Mouse (Mus musculus) heart, embryonic 12.5 days (tissue): ENCODE results near the gene Cfap97d2. TPM values are rescaled to one million over a fixed set of nuclear protein-coding genes. Genes with fewer than 3 reads are reported as not detected.
A peak's percentile ranks its signal among the peaks of the same experiment; 100 is the strongest.

Experiments used
- ATAC-seq: fragments of 200-750 bp; cut with Nextera tagmentation; 2 replicates; pipeline ENCODE4 v1.8.0; 2017; ENCODE audit warnings: moderate TSS enrichment, moderate library complexity; ENCODE audit not compliant: insufficient number of reproducible peaks, low FRiP score
- H3K27ac ChIP-seq: fragments of 300-500 bp; sonication (generic); 2 replicates; pipeline ENCODE4 v1.5.1; 2016; ENCODE audit warnings: mild to moderate bottlenecking, moderate library complexity; ENCODE audit not compliant: poor library complexity, severe bottlenecking
- H3K27me3 ChIP-seq: fragments of 300-500 bp; sonication (generic); replicated peaks from 2 replicates; pipeline ENCODE4 v1.6.1; 2016; ENCODE audit warnings: mild to moderate bottlenecking, moderate library complexity
- H3K36me3 ChIP-seq: fragments of 300-500 bp; sonication (generic); 2 replicates; pipeline ENCODE4 v1.6.1; 2016; ENCODE audit warnings: mild to moderate bottlenecking, moderate library complexity
- H3K4me1 ChIP-seq: fragments of 300-500 bp; sonication (generic); replicated peaks from 2 replicates; pipeline ENCODE4 v1.6.1; 2016; ENCODE audit warnings: mild to moderate bottlenecking
- H3K4me2 ChIP-seq: fragments of 300-500 bp; sonication (generic); 2 replicates; pipeline ENCODE4 v1.6.1; 2016; ENCODE audit warnings: mild to moderate bottlenecking, moderate library complexity
- H3K4me3 ChIP-seq: fragments of 300-500 bp; sonication (generic); 2 replicates; pipeline ENCODE4 v1.5.1; 2016; ENCODE audit warnings: mild to moderate bottlenecking
- H3K9ac ChIP-seq: fragments of 300-500 bp; sonication (generic); 2 replicates; pipeline ENCODE4 v1.6.1; 2016; ENCODE audit warnings: mild to moderate bottlenecking, moderate library complexity
- H3K9me3 ChIP-seq: fragments of 300-500 bp; sonication (generic); replicated peaks from 2 replicates; pipeline ENCODE4 v1.6.1; 2016; ENCODE audit warnings: mild to moderate bottlenecking, moderate library complexity
- WGBS: fragments of 180-500 bp; shearing (Covaris S2); methylation state at CpG from one replicate; pipeline ENCODE4 v1.1.7; 2016; 5-methylcytosine and 5-hydroxymethylcytosine counted together
- polyA plus RNA-seq: library from polyadenylated mRNA; unstranded; fragments of >200 nt; fragmentation: Nextera tagmentation; extraction: Ambion mirVana; gene quantifications from 2 replicates; pipeline ENCODE4 v1.2.1, GENCODE M21; 2016

The Cfap97d2 gene
- polyA plus RNA-seq: 0.26 TPM in 1 of 2 replicates, not detected in the other

- Histone ChIP-seq H3K27me3 (no peaks in the 10 kb centered on the region), H3K9ac (0 out of 2 replicates have a peak within 1 kb of the TSS, but pooled peaks have one; percentile 10), H3K4me1 (peaks cover 26% of the 10 kb centered on the region), H3K36me3 (no peaks in the 10 kb centered on the region), H3K9me3 (no peaks in the 10 kb centered on the region), H3K4me3 (no peak within 1 kb of the TSS), H3K27ac (no peak within 1 kb of the TSS), H3K4me2 (no peak within 1 kb of the TSS)
- ATAC-seq: peak; percentile 71; the same call in 1 of the 2 replicates
- WGBS: 22% methylated on average over 5 of the region's 5 CpGs
Observed at GRCm38 (mm10) chr8:13705668-13706067, at the start of gene Cfap97d2. Gene Cfap97d2, plus strand, starts transcription at chr8:13705889.

GRCm38 (mm10) chr8:13657479-13657878, 48.2 kb upstream of the Cfap97d2 start:
- no peak overlapping the region for H3K9ac ChIP-seq
- H3K9me3 ChIP-seq: no peaks in the 10 kb centered on the region
- no peak overlapping the region for H3K4me3 ChIP-seq
- H3K4me1 ChIP-seq: peaks cover 42% of the 10 kb centered on the region
- H3K36me3 ChIP-seq: no peaks in the 10 kb centered on the region
- peak overlapping the region; percentile 44 for H3K27ac ChIP-seq
- no peak for ATAC-seq
- H3K4me2 ChIP-seq: no peak overlapping the region
- WGBS: 55% methylated on average over 12 of the region's 12 CpGs
- no peaks in the 10 kb centered on the region for H3K27me3 ChIP-seq

DNA sequence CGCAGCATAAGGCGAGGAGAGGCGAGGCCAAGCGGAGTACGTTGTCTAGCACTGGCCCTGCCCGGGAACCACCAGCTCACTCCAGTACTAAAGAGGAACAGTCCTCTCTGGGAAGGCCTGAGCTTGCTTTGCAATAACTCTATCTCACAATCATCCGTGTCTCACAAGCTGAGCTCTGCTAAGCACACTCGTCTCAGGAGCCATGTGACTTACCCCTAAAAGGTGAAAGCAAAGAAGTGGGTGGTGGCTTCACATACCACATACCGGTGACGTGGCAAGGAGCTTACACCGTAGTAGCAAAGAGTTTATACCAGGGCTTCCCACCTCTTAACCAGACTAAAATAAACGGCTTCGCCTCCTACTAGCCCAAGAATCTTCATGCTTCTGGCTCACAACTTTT, 45.4 kb upstream of the Cfap97d2 start:
- Histone ChIP-seq H3K4me2 (no peak overlapping the region), H3K4me3 (no peak overlapping the region), H3K27me3 (no peaks in the 10 kb centered on the region), H3K36me3 (no peaks in the 10 kb centered on the region), H3K9ac (no peak overlapping the region), H3K9me3 (no peaks in the 10 kb centered on the region), H3K27ac (0 out of 2 replicates have a peak overlapping the region, but pooled peaks have one; percentile 11), H3K4me1 (peaks cover 48% of the 10 kb centered on the region)
- no peak for ATAC-seq
- WGBS: 69% methylated on average over 13 of the region's 13 CpGs

GRCm38 (mm10) chr8:13664711-13665210, 40.9 kb upstream of the Cfap97d2 start:
- no peak for ATAC-seq
- 0 out of 2 replicates have a peak overlapping the region, but pooled peaks have one; percentile 68 for H3K27ac ChIP-seq
- peaks cover 73% of the 10 kb centered on the region for H3K4me1 ChIP-seq
- H3K4me2 ChIP-seq: no peak overlapping the region
- H3K36me3 ChIP-seq: no peaks in the 10 kb centered on the region
- no peaks in the 10 kb centered on the region for H3K27me3 ChIP-seq
- H3K9me3 ChIP-seq: no peaks in the 10 kb centered on the region
- no peak overlapping the region for H3K4me3 ChIP-seq
- WGBS: 79% methylated on average over 6 of the region's 6 CpGs
- peak overlapping the region; percentile 34; the same call in 1 of the 2 replicates for H3K9ac ChIP-seq

GRCm38 (mm10) chr8:13665538-13665937, 40.2 kb upstream of the Cfap97d2 start:
- H3K4me3 ChIP-seq: no peak overlapping the region
- WGBS: 71% methylated on average over 4 of the region's 4 CpGs
- peak overlapping the region; percentile 6; the same call in 1 of the 2 replicates for H3K4me2 ChIP-seq
- peak overlapping the region; percentile 68 for H3K27ac ChIP-seq
- no peaks in the 10 kb centered on the region for H3K36me3 ChIP-seq
- H3K9ac ChIP-seq: 0 out of 2 replicates have a peak overlapping the region, but pooled peaks have one; percentile 32
- no peaks in the 10 kb centered on the region for H3K27me3 ChIP-seq
- no peak for ATAC-seq
- H3K4me1 ChIP-seq: peaks cover 75% of the 10 kb centered on the region
- no peaks in the 10 kb centered on the region for H3K9me3 ChIP-seq

DNA sequence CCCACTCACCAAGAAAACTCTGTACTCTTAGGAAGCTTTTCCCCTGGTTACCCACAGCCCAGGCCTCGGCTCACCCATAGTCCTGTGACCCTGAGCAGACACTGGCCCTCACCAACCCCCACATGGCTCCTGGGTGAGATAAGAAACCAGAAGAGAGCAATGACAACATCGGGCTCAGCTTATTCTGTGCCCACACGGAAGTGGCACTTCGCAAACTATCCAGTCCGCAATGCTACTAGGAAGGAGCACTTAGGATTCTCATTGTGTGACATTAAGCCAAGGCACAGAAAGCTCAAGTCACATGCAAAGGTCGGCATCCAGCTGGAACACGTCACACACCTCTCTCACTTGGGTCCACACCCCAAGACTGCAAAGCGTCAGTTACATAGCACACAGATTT, 39.7 kb upstream of the Cfap97d2 start:
- Histone ChIP-seq H3K9ac (0 out of 2 replicates have a peak overlapping the region, but pooled peaks have one; percentile 32), H3K4me1 (peaks cover 79% of the 10 kb centered on the region), H3K4me3 (no peak overlapping the region), H3K36me3 (no peaks in the 10 kb centered on the region), H3K27ac (peak overlapping the region; percentile 68), H3K4me2 (peak overlapping the region; percentile 6; the same call in 1 of the 2 replicates), H3K27me3 (no peaks in the 10 kb centered on the region), H3K9me3 (no peaks in the 10 kb centered on the region)
- WGBS: 22% methylated on average over 8 of the region's 8 CpGs
- ATAC-seq: no peak

GRCm38 (mm10) chr8:13667917-13668316, 37.8 kb upstream of the Cfap97d2 start:
- Histone ChIP-seq H3K4me2 (no peak overlapping the region; the same call in 1 of the 2 replicates), H3K4me1 (peaks cover 97% of the 10 kb centered on the region), H3K9me3 (no peaks in the 10 kb centered on the region), H3K4me3 (no peak overlapping the region), H3K36me3 (no peaks in the 10 kb centered on the region), H3K27me3 (no peaks in the 10 kb centered on the region), H3K9ac (no peak overlapping the region), H3K27ac (peak overlapping the region; percentile 83)
- no peak for ATAC-seq
- WGBS: 71% methylated on average over 4 of the region's 4 CpGs

- no peaks in the 10 kb centered on the region for H3K27me3 ChIP-seq
- no peak overlapping the region for H3K4me3 ChIP-seq
- 0 out of 2 replicates have a peak, but pooled peaks have one; percentile 52 for ATAC-seq
- peak overlapping the region; percentile 83 for H3K27ac ChIP-seq
- H3K4me1 ChIP-seq: peaks cover 99% of the 10 kb centered on the region
- H3K4me2 ChIP-seq: peak overlapping the region; percentile 27
- no peaks in the 10 kb centered on the region for H3K9me3 ChIP-seq
- 10% methylated on average over 10 of the region's 10 CpGs for WGBS
- H3K36me3 ChIP-seq: no peaks in the 10 kb centered on the region
- H3K9ac ChIP-seq: no peak overlapping the region
Observed at GRCm38 (mm10) chr8:13668367-13668766, 37.3 kb upstream of the Cfap97d2 start.

GRCm38 (mm10) chr8:13670011-13670471, 35.6 kb upstream of the Cfap97d2 start:
- H3K9ac ChIP-seq: peak overlapping the region; percentile 22; the same call in 1 of the 2 replicates
- no peaks in the 10 kb centered on the region for H3K9me3 ChIP-seq
- H3K4me1 ChIP-seq: peaks cover 98% of the 10 kb centered on the region
- H3K4me2 ChIP-seq: no peak overlapping the region
- 75% methylated on average over 17 of the region's 17 CpGs for WGBS
- H3K27ac ChIP-seq: no peak overlapping the region
- ATAC-seq: no peak
- no peak overlapping the region for H3K4me3 ChIP-seq
- H3K27me3 ChIP-seq: no peaks in the 10 kb centered on the region
- H3K36me3 ChIP-seq: no peaks in the 10 kb centered on the region

DNA sequence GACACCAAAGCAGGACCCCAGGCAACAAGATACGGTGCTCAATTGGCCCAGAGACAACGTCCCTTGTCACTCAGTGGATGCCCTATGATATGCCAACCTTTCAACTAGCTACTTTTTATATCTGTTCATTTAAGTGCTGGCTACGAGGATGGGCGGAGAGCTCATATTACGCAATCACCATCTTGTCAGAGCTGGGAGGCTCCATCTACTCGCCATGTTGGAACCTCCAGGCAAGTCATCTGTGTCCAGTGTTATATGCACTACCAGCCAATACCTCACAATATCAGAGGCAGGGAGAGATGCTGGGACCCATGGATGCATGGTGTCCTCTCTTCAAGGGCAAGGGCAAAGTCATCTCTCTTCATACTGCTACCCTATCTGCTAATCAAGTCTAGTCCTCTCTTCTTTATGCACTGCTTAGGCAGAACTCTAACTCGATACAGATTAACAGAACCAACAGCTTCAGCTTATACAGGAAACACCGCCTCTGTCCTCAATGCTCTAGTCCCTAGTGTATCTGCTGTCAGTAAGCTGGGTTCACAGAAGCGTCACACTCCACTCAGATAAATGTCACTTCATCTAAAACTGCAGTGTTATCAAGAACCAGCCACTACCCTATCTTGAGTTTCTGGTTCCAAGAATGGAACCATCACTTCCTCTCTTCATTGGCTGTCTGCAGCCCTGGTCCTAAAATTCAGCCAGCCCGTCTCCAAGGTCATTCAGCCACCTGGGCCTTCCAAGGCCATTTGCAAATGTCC, 34.3 kb upstream of the Cfap97d2 start:
- H3K9ac ChIP-seq: no peak overlapping the region
- peak overlapping the region; percentile 53 for H3K27ac ChIP-seq
- H3K27me3 ChIP-seq: no peaks in the 10 kb centered on the region
- 65% methylated on average over 10 of the region's 10 CpGs for WGBS
- H3K4me3 ChIP-seq: no peak overlapping the region
- peaks cover 95% of the 10 kb centered on the region for H3K4me1 ChIP-seq
- H3K9me3 ChIP-seq: no peaks in the 10 kb centered on the region
- no peaks in the 10 kb centered on the region for H3K36me3 ChIP-seq
- ATAC-seq: no peak
- no peak overlapping the region for H3K4me2 ChIP-seq

GRCm38 (mm10) chr8:13673215-13673614, 32.5 kb upstream of the Cfap97d2 start:
- Histone ChIP-seq H3K4me1 (peaks cover 82% of the 10 kb centered on the region), H3K27ac (peak overlapping the region; percentile 64; the same call in 1 of the 2 replicates), H3K4me2 (peak overlapping the region; percentile 14; the same call in 1 of the 2 replicates), H3K9me3 (no peaks in the 10 kb centered on the region), H3K36me3 (no peaks in the 10 kb centered on the region), H3K4me3 (no peak overlapping the region), H3K27me3 (no peaks in the 10 kb centered on the region), H3K9ac (peak overlapping the region; percentile 45)
- WGBS: 64% methylated on average over 4 of the region's 4 CpGs
- no peak for ATAC-seq
